Mouse (Mus musculus) testis, adult 2 months (tissue): Measurements from ENCODE around the gene Atp8a2.

Experiments used
- CTCF ChIP-seq: fragments of 200-500 bp; IDR thresholded peaks from 2 replicates; pipeline ENCODE4 v1.5.1; 2012; ENCODE audit warnings: low read depth, mild to moderate bottlenecking, inconsistent platforms, low read length, moderate library complexity; ENCODE audit not compliant: control insufficient read depth, insufficient read depth, insufficient replicate concordance
- POLR2A ChIP-seq: fragments of 200-500 bp; IDR thresholded peaks from 2 replicates; pipeline ENCODE4 v1.6.1; 2012; ENCODE audit warnings: low read depth, mild to moderate bottlenecking, inconsistent platforms, low read length, moderate library complexity; ENCODE audit not compliant: control insufficient read depth

DNA sequence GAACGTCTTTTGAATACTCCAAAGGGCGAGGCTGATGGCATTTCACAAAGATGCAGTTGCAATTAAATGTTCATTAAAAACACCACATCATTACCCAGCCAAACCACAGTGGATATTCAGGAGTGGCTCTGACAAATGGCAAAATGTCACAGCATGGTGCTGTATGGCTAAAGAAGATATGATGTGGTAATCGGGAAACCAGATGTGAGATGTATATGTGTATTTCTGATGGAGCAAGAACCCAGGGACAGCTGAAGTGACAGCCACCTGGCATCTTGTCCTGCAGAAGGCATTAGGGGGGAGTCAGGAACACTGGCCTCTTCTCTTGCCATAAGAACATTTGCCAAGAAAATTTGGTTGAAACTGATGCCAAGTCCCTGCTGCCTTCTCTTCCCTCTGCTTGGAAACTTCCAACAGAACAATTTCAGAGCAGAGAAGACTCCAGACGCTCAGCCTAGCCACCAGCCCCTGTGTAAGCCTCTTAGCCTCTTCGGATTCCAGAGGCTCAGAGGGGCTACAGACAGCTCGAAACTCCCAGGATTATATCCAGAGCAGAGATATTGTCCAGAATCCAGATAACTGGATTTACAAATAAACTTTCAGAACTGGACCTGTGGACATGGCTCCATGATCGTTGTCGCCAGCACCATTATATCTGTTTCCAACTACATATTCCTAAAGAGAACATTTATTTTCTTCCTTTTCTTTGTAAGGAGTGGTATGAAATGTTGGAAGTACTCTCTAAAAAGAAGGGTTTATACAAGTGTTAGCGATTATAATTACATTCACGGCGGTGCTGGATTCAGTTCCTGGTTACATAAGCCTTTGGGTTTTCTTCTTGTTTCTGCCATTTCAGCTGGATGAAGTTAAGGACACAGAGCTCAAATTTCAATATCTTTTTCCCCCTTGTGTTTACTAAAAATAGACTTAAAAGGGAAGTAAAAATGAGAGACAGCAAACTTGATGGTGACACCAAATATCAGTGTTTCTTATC lies 413.3 kb downstream of the Atp8a2 start:
- no peak for TF ChIP-seq CTCF
- no peak for TF ChIP-seq POLR2A
